Mouse (Mus musculus): Measurements from ENCODE around the gene Ttc19. TPM values are rescaled to one million over a fixed set of nuclear protein-coding genes. Genes with fewer than 3 reads are reported as not detected.
A peak's percentile ranks its signal among the peaks of the same experiment; 100 is the strongest.

Gene Ttc19
- total and polyA plus RNA-seq, 2 experiments, result 8.0 to 14.8 TPM

GRCm38 (mm10) chr11:62317746-62318145, 36.5 kb downstream of the Ttc19 start:
- no peak for DNase-seq (ENCODE audit: extremely low read depth, low read depth, low spot score)
- no peak overlapping the region for H3K9ac ChIP-seq (ENCODE audit: low read depth, low read length)
- H3K36me3 ChIP-seq (ENCODE audit: control insufficient read depth, insufficient read depth, low read length), result peaks cover 82% of the 10 kb centered on the region
- no peak overlapping the region for H3K27ac ChIP-seq (replicated peaks; ENCODE audit: insufficient read depth, low read depth, low read length)
- no peak overlapping the region for H3K4me3 ChIP-seq (ENCODE audit: insufficient read depth, low read depth, low read length)
- 91% methylated on average over 11 of the region's 11 CpGs for WGBS
- no peaks in the 10 kb centered on the region for H3K27me3 ChIP-seq (ENCODE audit: control insufficient read depth, insufficient read depth, low read length)
- H3K4me1 ChIP-seq (ENCODE audit: control insufficient read depth, insufficient read depth, low read length), result no peaks in the 10 kb centered on the region
- H3K79me2 ChIP-seq (ENCODE audit: control insufficient read depth, insufficient read depth, low read length), result no peaks in the 10 kb centered on the region; the same call in 1 of the 2 replicates
- TF ChIP-seq CTCF (IDR thresholded peaks at IDR 0.05; ENCODE audit: low read depth, low read length) (no peak), POLR2A (IDR thresholded peaks at IDR 0.05; ENCODE audit: extremely low read depth, insufficient read depth, low read length) (no peak)

- TF ChIP-seq POLR2A (IDR thresholded peaks at IDR 0.05; ENCODE audit: extremely low read depth, insufficient read depth, low read length) (no peak), CTCF (IDR thresholded peaks at IDR 0.05; ENCODE audit: low read depth, low read length) (no peak)
- H3K79me2 ChIP-seq (ENCODE audit: control insufficient read depth, insufficient read depth, low read length), result no peaks in the 10 kb centered on the region
- no peak overlapping the region for H3K4me3 ChIP-seq (ENCODE audit: insufficient read depth, low read depth, low read length)
- peaks cover 77% of the 10 kb centered on the region for H3K36me3 ChIP-seq (ENCODE audit: control insufficient read depth, insufficient read depth, low read length)
- WGBS, result 85% methylated on average over 3 of the region's 3 CpGs
- no peaks in the 10 kb centered on the region for H3K27me3 ChIP-seq (ENCODE audit: control insufficient read depth, insufficient read depth, low read length)
- no peak overlapping the region for H3K9ac ChIP-seq (ENCODE audit: low read depth, low read length)
- no peak overlapping the region for H3K27ac ChIP-seq (replicated peaks; ENCODE audit: insufficient read depth, low read depth, low read length)
- H3K4me1 ChIP-seq (ENCODE audit: control insufficient read depth, insufficient read depth, low read length), result no peaks in the 10 kb centered on the region
- DNase-seq (ENCODE audit: extremely low read depth, low read depth, low spot score), result no peak
Measured at GRCm38 (mm10) chr11:62320097-62320496, 38.8 kb downstream of the Ttc19 start.

- H3K4me1 ChIP-seq (ENCODE audit: control insufficient read depth, insufficient read depth, low read length), result no peaks in the 10 kb centered on the region
- WGBS, result 82% methylated on average over 3 of the region's 3 CpGs
- no peak overlapping the region for H3K9ac ChIP-seq (ENCODE audit: low read depth, low read length)
- H3K4me3 ChIP-seq (ENCODE audit: insufficient read depth, low read depth, low read length), result no peak overlapping the region
- H3K27me3 ChIP-seq (ENCODE audit: control insufficient read depth, insufficient read depth, low read length), result no peaks in the 10 kb centered on the region
- no peak for DNase-seq (ENCODE audit: extremely low read depth, low read depth, low spot score)
- H3K27ac ChIP-seq (replicated peaks; ENCODE audit: insufficient read depth, low read depth, low read length), result no peak overlapping the region
- no peak for TF ChIP-seq POLR2A (IDR thresholded peaks at IDR 0.05; ENCODE audit: extremely low read depth, insufficient read depth, low read length)
- TF ChIP-seq CTCF (IDR thresholded peaks at IDR 0.05; ENCODE audit: low read depth, low read length), result no peak
- H3K79me2 ChIP-seq (ENCODE audit: control insufficient read depth, insufficient read depth, low read length), result no peaks in the 10 kb centered on the region
- peaks cover 77% of the 10 kb centered on the region for H3K36me3 ChIP-seq (ENCODE audit: control insufficient read depth, insufficient read depth, low read length)
Measured at GRCm38 (mm10) chr11:62323659-62324058, 42.4 kb downstream of the Ttc19 start.

DNA sequence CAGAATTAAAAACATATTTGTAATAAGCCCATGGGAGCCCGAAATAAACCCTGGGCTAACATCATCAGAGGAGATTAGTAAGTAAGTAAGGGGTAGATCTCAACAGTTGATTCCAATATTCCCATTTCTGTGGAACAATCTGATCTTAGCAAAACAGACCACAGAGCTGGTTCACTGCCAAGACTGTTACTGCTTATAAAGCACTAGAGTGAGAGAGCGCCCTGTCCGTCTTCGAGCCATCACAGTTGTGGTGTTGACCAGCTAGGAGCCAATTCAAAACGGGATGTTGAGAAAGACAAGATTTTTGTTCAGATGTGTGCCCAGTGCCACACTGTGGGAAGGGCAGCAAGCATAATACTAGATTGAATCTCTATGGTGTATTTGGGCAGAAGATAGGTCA, 49.9 kb downstream of the Ttc19 start:
- 89% methylated on average over 5 of the region's 5 CpGs for WGBS
- no peak for TF ChIP-seq CTCF (IDR thresholded peaks at IDR 0.05; ENCODE audit: low read depth, low read length)
- TF ChIP-seq POLR2A (IDR thresholded peaks at IDR 0.05; ENCODE audit: extremely low read depth, insufficient read depth, low read length), result no peak
- no peak for DNase-seq (ENCODE audit: extremely low read depth, low read depth, low spot score)
- Histone ChIP-seq H3K4me3 (ENCODE audit: insufficient read depth, low read depth, low read length) (no peak overlapping the region), H3K4me1 (ENCODE audit: control insufficient read depth, insufficient read depth, low read length) (no peaks in the 10 kb centered on the region), H3K9ac (ENCODE audit: low read depth, low read length) (no peak overlapping the region), H3K36me3 (ENCODE audit: control insufficient read depth, insufficient read depth, low read length) (peaks cover 82% of the 10 kb centered on the region), H3K27me3 (ENCODE audit: control insufficient read depth, insufficient read depth, low read length) (no peaks in the 10 kb centered on the region), H3K79me2 (ENCODE audit: control insufficient read depth, insufficient read depth, low read length) (no peaks in the 10 kb centered on the region), H3K27ac (replicated peaks; ENCODE audit: insufficient read depth, low read depth, low read length) (no peak overlapping the region)

DNA sequence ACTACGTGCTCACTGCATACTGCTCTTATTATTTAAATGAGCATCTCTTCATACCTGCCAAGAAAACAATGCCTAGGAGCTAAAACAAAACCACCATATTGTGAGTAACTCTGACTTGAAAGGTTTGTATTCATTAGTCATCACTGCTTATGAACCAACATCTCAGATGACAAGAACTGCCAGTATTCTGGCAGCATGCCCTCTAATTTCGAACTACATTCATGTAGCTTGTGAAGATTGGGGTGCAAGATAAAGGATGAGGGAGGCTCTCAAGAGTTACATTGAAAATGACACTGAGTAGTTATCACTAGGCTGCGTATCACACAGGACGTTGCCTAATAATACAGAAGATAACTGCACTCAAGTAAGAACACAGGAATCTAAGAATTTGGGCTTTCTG, 51.0 kb downstream of the Ttc19 start:
- H3K79me2 ChIP-seq (ENCODE audit: control insufficient read depth, insufficient read depth, low read length), result no peaks in the 10 kb centered on the region; the same call in 1 of the 2 replicates
- TF ChIP-seq POLR2A (IDR thresholded peaks at IDR 0.05; ENCODE audit: extremely low read depth, insufficient read depth, low read length), result no peak
- no peak for TF ChIP-seq CTCF (IDR thresholded peaks at IDR 0.05; ENCODE audit: low read depth, low read length)
- no peak overlapping the region for H3K9ac ChIP-seq (ENCODE audit: low read depth, low read length)
- H3K4me3 ChIP-seq (ENCODE audit: insufficient read depth, low read depth, low read length), result no peak overlapping the region
- H3K27ac ChIP-seq (replicated peaks; ENCODE audit: insufficient read depth, low read depth, low read length), result no peak overlapping the region
- WGBS, result 68% methylated on average over 4 of the region's 4 CpGs
- H3K27me3 ChIP-seq (ENCODE audit: control insufficient read depth, insufficient read depth, low read length), result no peaks in the 10 kb centered on the region
- no peaks in the 10 kb centered on the region for H3K4me1 ChIP-seq (ENCODE audit: control insufficient read depth, insufficient read depth, low read length)
- peaks cover 82% of the 10 kb centered on the region for H3K36me3 ChIP-seq (ENCODE audit: control insufficient read depth, insufficient read depth, low read length)
- DNase-seq (ENCODE audit: extremely low read depth, low read depth, low spot score), result peak; percentile 20

GRCm38 (mm10) chr11:62343002-62343401, 61.7 kb downstream of the Ttc19 start:
- no peaks in the 10 kb centered on the region for H3K4me1 ChIP-seq (ENCODE audit: control insufficient read depth, insufficient read depth, low read length)
- TF ChIP-seq CTCF (IDR thresholded peaks at IDR 0.05; ENCODE audit: low read depth, low read length) (no peak), POLR2A (IDR thresholded peaks at IDR 0.05; ENCODE audit: extremely low read depth, insufficient read depth, low read length) (no peak)
- no peak overlapping the region for H3K27ac ChIP-seq (replicated peaks; ENCODE audit: insufficient read depth, low read depth, low read length)
- H3K36me3 ChIP-seq (ENCODE audit: control insufficient read depth, insufficient read depth, low read length), result peaks cover 53% of the 10 kb centered on the region
- H3K79me2 ChIP-seq (ENCODE audit: control insufficient read depth, insufficient read depth, low read length), result no peaks in the 10 kb centered on the region
- no peaks in the 10 kb centered on the region for H3K27me3 ChIP-seq (ENCODE audit: control insufficient read depth, insufficient read depth, low read length)
- no peak for DNase-seq (ENCODE audit: extremely low read depth, low read depth, low spot score)
- no peak overlapping the region for H3K9ac ChIP-seq (ENCODE audit: low read depth, low read length)
- WGBS, result 94% methylated on average over 13 of the region's 13 CpGs
- no peak overlapping the region for H3K4me3 ChIP-seq (ENCODE audit: insufficient read depth, low read depth, low read length)

All from liver, adult 2 months (tissue).